Mouse (Mus musculus) neutrophil, adult 5-6 weeks (primary cell): ENCODE results near the gene Ppdpf. TPM values are rescaled to one million over a fixed set of nuclear protein-coding genes. Genes with fewer than 3 reads are reported as not detected.
A peak's percentile ranks its signal among the peaks of the same experiment; 100 is the strongest.
"Not testable (repeated sequence)": the region's sequence is repeated elsewhere in the genome, so short reads cannot be mapped to it uniquely, and the experiment has no call there.

Experiments used
- ATAC-seq: fragments of 151-379, 151-347 bp; 2 replicates; pipeline ENCODE4 v1.8.0; 2017; ENCODE audit warnings: mild to moderate bottlenecking, moderate TSS enrichment; ENCODE audit not compliant: insufficient number of reproducible peaks, poor library complexity, low FRiP score, severe bottlenecking; ENCODE audit errors: extremely low read depth
- total RNA-seq: library from RNA; stranded (forward); fragments of 200-1000 nt; gene quantifications from 2 replicates; pipeline ENCODE4 v1.2.3, GENCODE M21; 2017

The Ppdpf gene
- total RNA-seq, 1 experiment from 2014 or later: 151 TPM

DNA sequence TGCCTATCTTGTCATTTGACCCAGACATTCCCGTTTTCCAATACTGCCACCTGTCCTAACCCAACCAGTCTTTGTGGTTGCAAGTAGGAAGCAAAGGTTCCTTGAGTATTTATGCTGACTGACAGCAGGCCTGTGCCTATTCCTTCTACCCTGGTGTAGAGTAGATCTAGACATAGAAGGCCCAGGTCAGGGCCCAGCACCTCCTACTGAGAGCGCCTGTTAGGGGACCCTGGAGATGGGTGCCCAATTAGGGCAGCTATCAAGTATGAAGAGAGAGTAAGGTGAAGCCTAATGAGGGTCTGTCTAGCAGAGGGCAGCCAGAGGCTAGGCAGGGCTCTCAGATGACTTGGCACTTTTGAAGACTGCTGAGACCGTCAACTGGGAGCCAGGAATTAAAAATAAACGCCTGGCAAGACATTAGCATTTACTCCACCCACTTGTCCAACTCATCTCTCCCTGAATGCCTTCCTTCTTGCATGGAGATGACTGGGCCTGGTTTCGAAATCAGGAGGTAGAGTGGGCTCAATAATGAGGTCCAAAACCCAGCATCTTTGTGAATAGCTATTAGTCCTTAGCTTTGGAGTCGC lies 29.2 kb upstream of the Ppdpf start:
- no peak for ATAC-seq

DNA sequence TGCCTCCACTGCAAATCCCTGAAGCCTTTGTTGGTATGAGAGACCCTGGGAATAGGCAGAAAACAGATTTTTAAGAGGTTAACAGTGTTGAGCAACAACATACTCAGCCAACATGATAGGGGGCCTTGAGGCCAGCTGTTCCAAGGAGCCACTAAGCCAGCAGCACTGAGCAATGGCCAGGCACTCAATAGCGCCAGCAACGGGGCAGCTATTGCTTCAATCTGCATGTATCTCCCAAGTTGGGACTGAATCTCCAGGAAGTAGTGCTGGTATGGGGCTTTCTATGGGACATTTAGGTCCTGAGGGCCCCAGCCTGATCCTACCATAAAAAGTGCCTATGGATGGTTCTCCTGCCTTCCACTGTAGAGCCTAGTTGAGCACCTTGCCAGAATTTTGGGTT lies 28.6 kb upstream of the Ppdpf start:
- ATAC-seq: no peak

DNA sequence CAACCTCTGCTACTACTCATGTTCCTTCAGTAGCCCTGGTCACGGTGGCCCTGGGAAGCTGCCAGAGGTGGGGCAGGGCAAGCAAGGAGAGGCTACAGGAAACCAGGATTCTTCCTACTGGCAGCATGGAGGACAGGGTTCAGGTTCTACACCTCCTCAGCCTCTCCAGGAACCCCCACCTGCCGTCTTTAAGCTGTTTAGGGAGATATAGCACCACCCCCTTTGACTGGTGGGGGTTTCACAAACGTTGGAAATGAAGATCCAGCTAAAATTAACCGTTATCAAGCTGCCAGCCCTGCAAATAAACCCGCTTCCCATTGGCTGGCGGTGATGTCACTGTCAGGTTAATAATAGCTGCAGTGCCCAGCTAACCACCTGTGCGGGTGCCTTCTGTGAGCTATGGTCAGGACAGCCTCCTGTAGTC lies 27.9 kb upstream of the Ppdpf start:
- no peak for ATAC-seq

DNA sequence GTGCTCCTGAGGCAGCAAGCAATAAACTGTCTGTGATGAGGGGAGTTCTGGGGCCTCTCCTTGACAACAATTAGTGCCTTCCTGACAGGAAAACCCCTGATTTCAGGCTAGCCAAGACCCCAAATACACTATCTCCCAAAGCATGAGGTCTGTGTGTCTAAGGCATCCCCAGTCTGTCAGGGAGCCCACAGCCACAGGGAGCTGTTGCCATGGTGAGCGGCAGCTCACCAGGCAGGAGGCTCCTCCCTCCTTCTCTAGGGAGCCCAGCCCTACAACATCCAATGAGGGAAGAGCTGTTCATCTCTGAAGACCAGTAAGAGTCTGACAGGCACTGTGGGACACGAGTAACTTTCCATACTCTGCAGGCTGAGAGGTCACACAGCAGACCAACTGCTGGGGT lies 27.3 kb upstream of the Ppdpf start:
- no peak for ATAC-seq

DNA sequence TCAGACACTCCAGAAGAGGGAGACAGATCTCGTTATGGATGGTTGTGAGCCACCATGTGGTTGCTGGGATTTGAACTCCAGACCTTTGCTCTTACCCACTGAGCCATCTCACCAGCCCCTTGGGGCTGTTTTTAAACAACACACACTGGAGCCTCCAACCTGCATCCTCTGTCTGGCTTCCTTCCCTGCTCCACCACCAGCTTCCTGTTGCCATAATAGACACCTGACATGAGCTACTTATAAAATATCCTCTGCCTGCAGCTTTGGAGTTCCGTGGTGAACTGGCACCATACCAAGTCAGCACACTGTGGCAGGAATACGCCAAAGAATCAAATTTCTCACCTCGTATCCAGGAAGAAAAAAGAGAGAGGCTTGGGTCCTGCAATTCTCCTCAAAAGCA lies 26.2 kb upstream of the Ppdpf start:
- ATAC-seq: no peak

DNA sequence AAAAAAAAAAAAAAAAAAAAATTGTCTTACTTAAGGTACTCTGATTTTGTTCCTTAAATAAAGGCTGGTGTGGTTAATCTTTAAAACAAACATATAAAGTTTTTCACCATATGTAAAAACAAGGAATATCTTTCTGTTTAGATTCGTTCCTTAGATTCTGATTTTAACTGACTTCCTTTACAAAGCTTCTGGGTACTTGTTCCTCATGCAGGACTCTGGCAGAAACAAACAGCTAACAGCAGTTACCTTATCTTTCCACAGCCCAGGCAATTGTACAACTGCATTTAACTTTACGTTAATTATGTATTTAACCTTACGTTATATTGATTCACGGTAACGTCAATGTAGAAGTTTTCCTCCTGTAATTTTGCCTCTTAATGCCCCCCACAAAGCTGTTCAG lies 20.6 kb upstream of the Ppdpf start:
- no peak for ATAC-seq

DNA sequence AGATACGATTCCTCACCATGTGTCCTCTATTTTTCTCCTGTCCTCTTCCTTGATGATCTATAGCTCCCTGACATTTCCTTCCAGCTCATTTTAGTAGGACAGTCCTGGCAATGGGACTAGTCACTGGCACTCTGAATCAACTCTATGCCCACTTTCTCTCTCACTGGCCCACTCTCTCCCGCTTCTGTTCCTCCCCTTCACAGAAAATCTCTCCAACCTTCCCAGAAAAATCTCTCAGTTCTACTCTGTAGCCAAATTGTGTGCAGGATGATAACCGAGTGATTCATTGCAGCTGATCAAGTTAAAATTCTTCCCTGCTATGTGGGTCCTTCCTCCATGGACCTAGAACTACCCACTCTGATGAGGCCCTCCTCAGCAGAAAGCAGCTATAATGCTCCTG lies 12.4 kb upstream of the Ppdpf start:
- ATAC-seq: no peak

DNA sequence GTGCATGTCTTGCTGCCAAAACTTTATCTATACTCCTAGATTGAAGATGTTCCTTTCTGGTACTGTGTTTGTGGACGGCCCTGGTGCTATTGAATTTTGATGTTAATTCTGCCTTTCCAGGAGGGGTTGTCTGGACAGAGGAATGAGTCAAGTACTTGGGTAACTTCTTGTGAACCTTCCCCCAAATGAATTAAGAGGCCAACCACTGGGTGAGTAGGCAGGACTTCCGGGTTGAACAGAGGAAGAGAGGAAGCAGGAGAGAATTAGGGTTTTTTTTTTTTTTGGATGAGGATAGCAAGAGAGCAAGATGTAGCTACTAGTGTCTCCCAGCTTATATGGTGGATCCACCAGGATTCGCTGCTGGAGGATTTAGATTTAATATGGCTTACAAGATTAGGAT lies 9.0 kb upstream of the Ppdpf start:
- ATAC-seq: no peak

DNA sequence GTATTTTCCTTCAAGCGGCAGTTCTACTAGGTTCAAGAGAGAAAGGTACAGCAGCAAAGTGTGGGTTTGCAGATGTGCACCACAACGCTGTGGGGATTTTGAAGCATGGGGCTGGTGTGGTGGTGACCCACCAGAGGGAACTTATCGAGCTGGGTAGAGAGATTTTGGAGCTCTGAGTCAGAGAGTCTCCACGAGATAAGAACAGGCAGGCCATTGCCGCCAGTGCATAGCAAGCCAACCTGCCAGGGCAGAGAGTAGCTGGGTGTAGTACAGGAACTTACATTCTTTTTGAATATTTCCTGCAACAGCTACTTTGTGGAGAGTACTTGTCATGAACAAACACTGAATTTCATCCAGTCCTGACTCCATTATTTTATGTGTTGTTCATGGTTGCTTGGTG lies 8.6 kb upstream of the Ppdpf start:
- no peak for ATAC-seq

DNA sequence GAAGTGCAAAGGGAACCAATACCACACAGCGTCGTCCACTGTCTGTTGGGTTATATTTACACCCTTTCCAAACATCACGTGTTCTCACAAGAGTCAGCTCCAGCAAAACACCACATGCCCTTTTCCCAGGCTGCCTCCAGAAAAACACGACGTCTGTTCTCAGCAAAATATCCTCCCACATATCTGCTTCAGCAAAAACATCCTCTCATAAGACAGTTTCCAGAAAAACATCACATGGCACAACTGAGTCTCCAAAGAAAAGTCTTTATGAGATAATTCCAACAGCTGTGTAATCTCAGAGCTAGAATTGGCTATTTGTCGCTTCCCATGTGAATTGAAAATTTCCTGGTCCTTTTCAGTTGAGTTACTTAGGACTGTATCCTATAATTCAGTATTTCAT lies 6.1 kb upstream of the Ppdpf start:
- no peak for ATAC-seq

DNA sequence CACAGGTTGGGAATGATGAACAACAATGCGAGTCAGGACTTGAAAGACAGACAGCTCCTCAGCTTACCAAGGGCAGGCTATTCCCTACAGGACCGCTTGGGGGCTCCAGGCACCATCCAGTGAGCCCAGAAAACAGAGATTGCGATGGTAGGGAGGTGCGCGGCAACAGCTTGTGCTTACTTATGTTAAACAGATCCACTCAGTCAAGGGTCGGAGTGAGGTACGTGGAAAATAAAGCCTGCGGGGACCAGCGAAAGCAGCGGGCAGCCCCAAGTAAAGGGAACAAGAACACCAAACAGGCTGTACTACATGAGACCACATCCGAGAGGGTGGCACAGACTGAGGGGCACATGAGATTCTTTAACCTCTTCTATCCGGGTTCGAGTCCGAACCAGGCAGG lies 412 bp upstream of the Ppdpf start:
- peak; percentile 71 for ATAC-seq

DNA sequence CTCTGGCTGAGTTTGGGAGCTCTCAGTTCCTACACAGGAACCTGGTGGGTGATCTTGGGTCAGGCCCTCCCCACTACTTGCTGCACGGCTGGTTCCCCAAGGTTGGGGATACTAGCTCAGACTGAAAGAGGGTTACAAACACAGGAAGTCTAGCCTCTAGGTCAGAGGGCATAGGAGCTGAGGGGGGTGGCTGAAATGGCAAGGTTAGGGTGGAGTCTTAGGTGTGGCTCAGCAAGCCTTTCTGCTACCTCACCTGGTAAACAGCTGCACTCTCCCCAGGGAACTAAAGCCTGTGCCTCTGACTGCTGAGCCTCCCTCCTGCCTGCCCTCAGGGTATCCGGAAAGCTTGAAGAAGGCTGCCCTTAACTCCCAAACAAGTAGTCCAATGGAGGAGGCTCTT lies 1.6 kb downstream of the Ppdpf start:
- peak; percentile 50 for ATAC-seq

DNA sequence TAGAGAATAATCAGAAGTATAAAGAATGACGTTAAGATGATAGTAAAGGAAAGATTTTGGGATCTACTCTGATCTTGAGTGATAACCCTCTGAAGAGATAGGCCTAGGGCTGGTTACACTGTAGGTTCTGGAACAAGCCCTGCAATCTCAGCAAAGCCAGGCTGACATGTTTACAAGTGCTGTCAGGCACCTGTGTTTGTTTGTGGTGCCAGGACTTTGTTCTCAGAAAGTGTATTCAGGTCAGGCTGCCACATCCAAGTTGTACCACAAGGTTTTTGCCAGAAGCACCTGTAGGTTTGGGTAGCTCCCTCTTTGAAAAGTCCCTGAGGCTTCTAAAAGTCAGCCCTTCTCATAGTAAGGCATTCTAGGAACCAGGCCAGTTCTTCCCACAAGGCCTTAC lies 2.3 kb downstream of the Ppdpf start:
- ATAC-seq: no peak

DNA sequence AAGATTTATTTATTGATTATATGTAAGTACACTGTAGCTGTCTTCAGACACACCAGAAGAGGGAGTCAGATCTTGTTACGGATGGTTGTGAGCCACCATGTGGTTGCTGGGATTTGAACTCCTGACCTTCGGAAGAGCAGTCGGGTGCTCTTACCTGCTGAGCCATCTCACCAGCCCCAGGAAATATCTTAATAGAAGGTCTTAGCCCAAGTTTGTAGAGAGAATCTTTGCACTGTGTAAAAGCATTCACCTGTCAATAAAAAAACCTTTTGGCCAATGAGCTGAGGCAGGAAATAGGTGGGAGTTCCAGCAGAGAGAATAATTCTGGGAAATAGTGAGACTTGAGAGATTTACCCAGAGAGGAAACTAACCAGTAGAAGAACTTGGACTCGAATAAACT lies 4.3 kb downstream of the Ppdpf start:
- ATAC-seq: not testable (repeated sequence)

DNA sequence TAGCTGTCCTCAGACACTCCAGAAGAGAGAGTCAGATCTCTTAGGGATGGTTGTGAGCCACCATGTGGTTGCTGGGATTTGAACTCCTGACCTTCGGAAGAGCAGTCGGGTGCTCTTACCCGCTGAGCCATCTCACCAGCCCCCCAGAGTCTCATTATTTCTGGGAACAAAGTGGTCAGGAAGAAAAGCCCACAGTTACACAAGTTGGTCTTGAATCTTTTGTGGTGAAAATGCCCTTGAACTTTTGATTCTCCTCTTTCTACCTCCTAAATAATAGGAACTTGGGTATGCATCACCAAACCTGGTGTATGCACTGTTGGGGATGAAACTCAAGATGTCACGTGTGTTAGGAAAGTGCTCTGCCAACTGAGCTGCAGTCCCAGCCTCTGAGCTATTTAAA lies 4.9 kb downstream of the Ppdpf start:
- ATAC-seq: no peak

DNA sequence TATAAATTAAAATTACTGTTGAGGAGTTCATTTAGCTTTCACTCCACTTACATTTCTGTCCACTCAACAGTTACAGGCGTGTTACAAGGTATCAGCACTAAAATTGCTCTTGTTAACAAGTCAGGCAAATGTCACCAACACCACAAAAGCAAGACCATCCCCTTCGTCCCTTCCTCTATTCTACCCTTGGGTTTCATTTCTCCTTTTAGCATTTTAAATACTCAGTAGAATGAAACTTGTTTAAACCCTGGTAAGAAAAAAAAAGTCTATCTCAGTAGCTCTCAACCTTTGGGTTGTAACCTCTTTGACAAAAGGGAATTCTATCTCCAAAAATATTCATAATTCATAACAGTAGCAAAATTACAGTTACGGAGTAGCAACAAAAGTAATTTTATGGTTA lies 6.0 kb downstream of the Ppdpf start:
- peak; percentile 51; the same call in 1 of the 2 replicates for ATAC-seq

DNA sequence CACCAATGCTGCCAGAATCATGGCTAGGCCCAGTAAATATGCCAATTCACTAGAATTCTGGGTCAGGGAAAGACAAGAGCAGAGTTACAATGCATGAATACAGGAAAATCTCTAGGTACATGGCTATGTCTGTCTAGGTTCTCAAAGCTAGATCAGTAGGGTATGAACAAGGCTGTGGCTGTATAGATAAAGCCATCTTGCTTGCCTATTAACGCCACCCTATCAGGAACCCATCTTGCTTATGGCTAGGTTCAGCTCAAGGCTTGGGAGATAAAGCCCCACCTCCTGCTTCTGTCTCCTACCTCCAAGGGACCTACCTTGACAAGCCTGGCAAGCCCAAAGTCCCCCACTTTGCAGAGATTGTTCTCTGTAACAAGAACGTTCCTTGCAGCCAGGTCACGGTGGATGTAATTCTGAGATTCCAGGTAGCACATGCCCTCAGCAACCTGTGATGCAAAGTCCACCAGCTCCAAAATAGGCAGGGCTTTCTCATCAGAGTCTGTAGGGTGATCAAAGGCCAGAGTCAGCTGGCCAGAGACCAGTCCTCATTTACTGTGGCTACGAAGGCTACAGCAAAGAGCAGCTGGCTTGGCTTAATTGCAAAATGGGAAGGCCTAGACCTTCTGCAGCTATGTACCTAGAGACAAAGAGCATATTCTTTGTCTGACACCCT lies 9.7 kb downstream of the Ppdpf start:
- no peak for ATAC-seq

DNA sequence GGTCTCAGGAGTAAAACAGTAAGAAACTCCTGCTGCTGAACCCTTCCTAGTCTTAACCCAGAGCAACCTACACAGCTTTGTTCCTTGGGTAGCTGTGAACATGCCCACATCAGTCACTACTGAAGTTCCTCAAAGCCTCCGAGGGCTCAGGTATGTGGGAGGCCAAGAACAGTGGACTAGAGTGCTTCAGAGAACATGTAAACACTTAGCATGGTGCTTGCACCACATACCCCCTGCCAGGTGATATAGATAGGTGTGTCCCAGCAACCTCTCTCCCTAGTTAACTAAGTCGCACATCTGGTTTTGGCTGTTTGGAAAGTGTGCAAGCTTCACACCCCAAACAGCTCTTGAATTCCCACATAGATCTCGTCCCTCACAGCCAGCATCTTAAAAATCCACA lies 14.6 kb downstream of the Ppdpf start:
- no peak for ATAC-seq

DNA sequence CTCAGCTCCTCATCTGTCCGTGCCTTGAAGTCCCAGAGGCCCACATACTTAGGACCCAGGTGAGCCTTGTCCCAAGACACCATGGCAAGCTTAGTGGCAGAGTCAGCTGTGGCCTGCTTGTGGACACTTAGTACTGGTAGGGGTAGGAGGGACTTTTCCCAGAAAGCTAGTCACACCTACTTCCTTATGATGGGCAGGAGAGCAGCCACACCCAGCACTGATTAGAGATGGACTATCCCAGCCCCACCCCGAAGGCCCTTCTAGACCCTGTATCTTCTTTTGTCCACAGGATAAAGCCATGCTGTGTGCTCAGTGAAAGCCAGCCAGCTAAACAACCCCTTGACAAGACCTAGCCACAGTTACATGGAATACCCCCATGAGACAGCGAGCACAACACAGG lies 15.4 kb downstream of the Ppdpf start, which contains the start of gene Ptk6:
TSS of gene Ptk6 (minus strand) at position 368 of the 400 bp plus-strand sequence.
- ATAC-seq: no peak

DNA sequence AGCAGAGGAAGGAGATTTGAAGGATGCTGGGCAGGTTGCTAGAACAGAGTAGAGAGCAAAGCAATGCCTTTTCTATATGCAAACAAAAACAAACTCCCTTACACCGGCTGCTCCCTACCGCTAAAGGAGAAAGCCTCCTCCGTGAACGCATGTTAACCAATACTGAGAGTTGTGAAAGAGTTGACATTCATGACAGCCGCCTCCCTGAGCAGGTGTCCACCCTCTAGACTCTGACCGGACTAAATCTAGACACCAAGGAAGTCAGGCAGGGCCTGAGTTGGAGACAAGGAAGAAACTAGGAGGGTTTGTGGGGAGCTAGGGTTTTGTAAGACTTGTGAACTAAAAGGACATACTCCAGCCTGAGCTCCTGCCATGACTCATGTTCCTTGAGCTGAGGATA lies 15.8 kb downstream of the Ppdpf start:
- ATAC-seq: no peak

DNA sequence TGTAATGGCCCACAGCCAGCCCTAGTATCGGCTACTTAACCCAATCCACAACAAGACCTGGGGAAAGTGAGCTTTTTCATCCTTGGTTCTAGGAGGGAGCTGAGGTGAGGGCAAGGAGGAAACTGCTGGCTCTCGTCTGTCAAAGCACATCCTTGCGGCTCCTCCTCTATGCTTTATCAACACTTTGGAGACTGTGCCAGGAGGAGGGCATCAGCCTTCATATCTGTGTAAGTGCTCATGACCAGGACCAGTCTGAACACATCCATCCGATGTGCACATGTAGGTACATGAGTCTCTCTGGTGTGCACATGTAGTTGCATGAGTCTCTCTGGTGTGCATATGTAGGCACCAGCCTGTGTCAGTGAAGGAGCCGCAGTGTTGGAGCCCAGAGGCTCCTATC lies 18.6 kb downstream of the Ppdpf start:
- ATAC-seq: no peak
